Mouse (Mus musculus): ENCODE data around the gene Ssbp3.

Gene Ssbp3

DNA sequence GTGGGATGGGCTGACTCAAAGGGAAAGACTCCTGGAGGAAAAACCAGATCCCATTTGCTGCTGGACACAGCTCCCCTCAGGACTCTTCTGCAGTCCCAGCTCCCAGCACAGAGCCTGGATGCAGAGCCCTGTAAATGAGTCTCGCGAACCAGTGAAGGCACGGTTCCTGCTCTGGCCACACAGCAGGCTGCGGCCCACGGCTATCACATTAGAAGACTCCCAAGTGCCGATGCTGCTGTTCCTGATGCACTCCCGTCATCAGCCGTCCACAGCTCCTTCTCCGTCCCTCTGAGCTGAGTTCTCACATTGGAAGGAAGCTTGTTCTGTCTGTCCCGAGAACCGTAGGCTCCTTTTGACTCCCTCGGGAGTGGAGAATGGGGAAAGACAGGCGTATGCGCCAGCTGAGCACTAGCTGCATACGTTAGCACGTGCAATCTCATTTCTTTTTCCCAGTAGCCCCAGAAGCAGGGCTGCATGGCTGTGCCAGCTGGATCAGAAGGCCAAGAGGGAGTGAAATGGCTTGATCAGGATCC lies 186.4 kb downstream of the Ssbp3 start, which contains the start of gene Cdcp2:
Cdcp2 (plus strand) TSS at position 51 of the 533 bp plus-strand sequence.
- DNase-seq (ENCODE audit: low spot score): no peak

DNA sequence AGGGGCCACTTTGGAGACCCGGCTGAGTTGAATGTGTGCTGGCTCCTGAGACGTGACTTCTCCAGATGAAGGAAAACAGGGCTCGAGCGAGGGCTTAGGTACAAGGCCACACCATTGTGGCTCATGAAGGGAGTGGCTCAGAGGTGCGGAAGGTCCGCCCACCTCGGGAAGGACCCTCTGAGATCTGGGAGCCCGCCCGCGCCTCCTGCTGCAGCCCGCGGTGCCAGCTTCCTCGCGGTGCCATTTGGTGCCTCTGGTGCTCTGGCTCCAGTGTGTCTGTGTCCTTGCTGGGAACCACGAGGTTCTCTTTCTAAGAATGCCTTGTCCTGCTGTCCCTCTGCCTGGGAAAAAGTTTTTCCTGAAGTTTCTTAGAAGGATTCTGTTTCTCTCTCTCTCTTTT lies 187.4 kb downstream of the Ssbp3 start:
- DNase-seq (ENCODE audit: low spot score): no peak

DNA sequence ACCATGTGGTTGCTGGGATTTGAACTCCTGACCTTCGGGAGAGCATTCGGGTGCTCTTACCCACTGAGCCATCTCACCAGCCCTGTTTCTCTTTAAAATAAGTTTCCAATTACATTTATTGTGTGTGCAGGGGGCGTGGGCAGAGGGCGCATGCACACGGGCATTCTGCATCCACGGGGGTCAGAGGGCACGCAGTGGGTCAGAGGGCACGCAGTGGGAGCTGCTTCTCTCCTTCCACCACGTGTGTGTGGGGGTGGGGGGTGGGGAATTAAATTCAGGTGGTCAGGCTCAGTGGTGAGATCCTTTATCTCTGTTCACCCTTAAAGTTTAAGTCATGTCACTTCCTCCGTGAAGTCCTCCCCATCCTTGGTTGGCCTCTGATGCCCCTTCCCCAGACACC lies 187.9 kb downstream of the Ssbp3 start:
- DNase-seq (ENCODE audit: low spot score): no peak

GRCm38 (mm10) chr4:107098791-107099525 lies 188.5 kb downstream of the Ssbp3 start:
- no peak for DNase-seq (ENCODE audit: low spot score)

All from left cerebral cortex, adult 11 months (tissue).